Mouse (Mus musculus) myocyte (in vitro differentiated cells): ENCODE measurements around the gene Fam198a. TPM values are rescaled to one million over a fixed set of nuclear protein-coding genes. Genes with fewer than 3 reads are reported as not detected.
"Not testable (repeated sequence)": the region's sequence is repeated elsewhere in the genome, so short reads cannot be mapped to it uniquely, and the experiment has no call there.

Source experiments
- H3K27me3 ChIP-seq: one replicate; pipeline ENCODE4 v1.6.1; 2011; ENCODE audit not compliant: control insufficient read depth, insufficient read depth, insufficient read length
- H3K36me3 ChIP-seq: one replicate; pipeline ENCODE4 v1.6.1; 2011; ENCODE audit not compliant: control insufficient read depth, insufficient read depth
- H3K4me2 ChIP-seq: one replicate; pipeline ENCODE4 v1.6.1; 2011; ENCODE audit warnings: low read depth, control low read depth
- H3K4me3 ChIP-seq: one replicate; pipeline ENCODE4 v1.5.1; 2011; ENCODE audit warnings: mild to moderate bottlenecking, control low read depth, moderate library complexity
- H3K79me2 ChIP-seq: one replicate; pipeline ENCODE4 v1.6.1; 2011; ENCODE audit not compliant: control insufficient read depth, insufficient read depth
- H3ac ChIP-seq: one replicate; pipeline ENCODE4 v1.6.1; 2011; ENCODE audit not compliant: control insufficient read depth, insufficient read length
- CEBPB ChIP-seq: IDR thresholded peaks from 2 replicates; pipeline ENCODE4 v1.6.1; 2011; ENCODE audit warnings: mild to moderate bottlenecking, moderate library complexity; ENCODE audit not compliant: poor library complexity, insufficient read depth, severe bottlenecking
- E2F4 ChIP-seq: IDR thresholded peaks from one replicate; pipeline ENCODE4 v1.6.1; 2011; ENCODE audit warnings: mild to moderate bottlenecking, control low read depth, moderate library complexity; ENCODE audit not compliant: insufficient read depth
- MAX ChIP-seq: IDR thresholded peaks from one replicate; pipeline ENCODE4 v1.6.1; 2011; ENCODE audit warnings: low read depth, mild to moderate bottlenecking, control low read depth
- MYOD1 ChIP-seq, 3 experiments: IDR thresholded peaks; one replicate each; pipeline ENCODE4 v1.6.1; 2011; ENCODE audit warnings: control low read depth in 2 of 3, low read depth in 2 of 3, mild to moderate bottlenecking in 2 of 3, moderate library complexity in 1 of 3; ENCODE audit not compliant: insufficient read length in 2 of 3, control insufficient read depth in 1 of 3
- MYOG ChIP-seq, 3 experiments: IDR thresholded peaks; one replicate each; pipeline ENCODE4 v1.6.1; 2011; ENCODE audit warnings: control low read depth in 2 of 3, low read depth in 2 of 3, mild to moderate bottlenecking in 2 of 3; ENCODE audit not compliant: insufficient read length in 2 of 3, control insufficient read depth in 1 of 3, insufficient read depth in 1 of 3
- POLR2A ChIP-seq: IDR thresholded peaks from one replicate; pipeline ENCODE4 v1.6.1; 2011; ENCODE audit warnings: low read depth, mild to moderate bottlenecking, control low read depth, moderate library complexity; ENCODE audit not compliant: insufficient read length
- POLR2AphosphoS2 ChIP-seq: IDR thresholded peaks from one replicate; pipeline ENCODE4 v1.6.1; 2011; ENCODE audit warnings: low read depth, control low read depth; ENCODE audit not compliant: insufficient read length
- REST ChIP-seq: IDR thresholded peaks from one replicate; pipeline ENCODE4 v1.6.1; 2011; ENCODE audit warnings: mild to moderate bottlenecking, control low read depth, moderate library complexity; ENCODE audit not compliant: insufficient read depth, insufficient read length
- SRF ChIP-seq: IDR thresholded peaks from one replicate; pipeline ENCODE4 v1.6.1; 2011; ENCODE audit warnings: low read depth; ENCODE audit not compliant: control insufficient read depth, insufficient read length
- TCF12 ChIP-seq: IDR thresholded peaks from one replicate; pipeline ENCODE4 v1.6.1; 2011; ENCODE audit warnings: mild to moderate bottlenecking, control low read depth; ENCODE audit not compliant: poor library complexity, insufficient read depth, severe bottlenecking
- TCF3 ChIP-seq: IDR thresholded peaks from one replicate; pipeline ENCODE4 v1.6.1; 2011; ENCODE audit warnings: low read depth, control low read depth; ENCODE audit not compliant: insufficient read length
- USF1 ChIP-seq: IDR thresholded peaks from one replicate; pipeline ENCODE4 v1.6.1; 2011; ENCODE audit warnings: low read depth, mild to moderate bottlenecking, control low read depth, moderate library complexity
- polyA plus RNA-seq: library from polyadenylated mRNA; unstranded; fragments of >200 nt; fragmentation: generic; extraction: Trizol; gene quantifications from one replicate; pipeline ENCODE4 v1.2.1, GENCODE M21; 2012; ENCODE audit warnings: missing spikeins

Gene Fam198a
- polyA plus RNA-seq, 1 experiment, result 0.02 TPM

- no peak overlapping the region for H3K4me2 ChIP-seq
- no peak for TF ChIP-seq TCF12
- TF ChIP-seq POLR2AphosphoS2, result no peak
- TF ChIP-seq MAX, result no peak
- no peak for TF ChIP-seq MYOG (IDR thresholded peaks at IDR 0.05; ENCODE audit: control insufficient read depth in 1 of 3, insufficient read depth in 1 of 3, insufficient read length in 2 of 3, low read depth in 2 of 3)
- no peak for TF ChIP-seq REST
- TF ChIP-seq USF1, result no peak
- no peak for TF ChIP-seq E2F4
- TF ChIP-seq CEBPB, result no peak
- no peak for TF ChIP-seq TCF3
- no peak for TF ChIP-seq MYOD1 (IDR thresholded peaks at IDR 0.05; ENCODE audit: control insufficient read depth in 1 of 3, insufficient read length in 2 of 3, low read depth in 2 of 3)
- no peak for TF ChIP-seq POLR2A
- no peaks in the 10 kb centered on the region for H3K79me2 ChIP-seq
- H3K36me3 ChIP-seq, result no peaks in the 10 kb centered on the region
- H3ac ChIP-seq, result no peak overlapping the region
- H3K27me3 ChIP-seq, result peaks cover 9% of the 10 kb centered on the region
- H3K4me3 ChIP-seq, result no peak overlapping the region
Observed at GRCm38 (mm10) chr9:122020321-122020720, 69.5 kb downstream of the Fam198a start.

GRCm38 (mm10) chr9:122021171-122021570 lies 70.4 kb downstream of the Fam198a start:
- not testable (repeated sequence) for H3K4me2 ChIP-seq, H3K79me2 ChIP-seq, H3K36me3 ChIP-seq, H3ac ChIP-seq, H3K4me3 ChIP-seq, H3K27me3 ChIP-seq

- H3K4me3 ChIP-seq, result no peak overlapping the region
- no peaks in the 10 kb centered on the region for H3K36me3 ChIP-seq
- TF ChIP-seq USF1 (no peak), SRF (no peak), MAX (no peak), CEBPB (no peak), POLR2A (no peak), TCF12 (no peak), MYOD1 (IDR thresholded peaks at IDR 0.05; ENCODE audit: control insufficient read depth in 1 of 3, insufficient read length in 2 of 3, low read depth in 2 of 3) (no peak), POLR2AphosphoS2 (no peak), MYOG (IDR thresholded peaks at IDR 0.05; ENCODE audit: control insufficient read depth in 1 of 3, insufficient read depth in 1 of 3, insufficient read length in 2 of 3, low read depth in 2 of 3) (no peak), E2F4 (no peak), REST (no peak), TCF3 (no peak)
- H3K27me3 ChIP-seq, result peaks cover 9% of the 10 kb centered on the region
- H3K4me2 ChIP-seq, result no peak overlapping the region
- no peaks in the 10 kb centered on the region for H3K79me2 ChIP-seq
- no peak overlapping the region for H3ac ChIP-seq
Observed at GRCm38 (mm10) chr9:122021581-122021980, 70.8 kb downstream of the Fam198a start.

GRCm38 (mm10) chr9:122022776-122023175 lies 72.0 kb downstream of the Fam198a start:
- Histone ChIP-seq H3K4me3 (no peak overlapping the region), H3K79me2 (no peaks in the 10 kb centered on the region), H3K27me3 (peaks cover 5% of the 10 kb centered on the region), H3ac (no peak overlapping the region), H3K4me2 (no peak overlapping the region), H3K36me3 (no peaks in the 10 kb centered on the region)
- TF ChIP-seq SRF (no peak), POLR2AphosphoS2 (no peak), MYOG (IDR thresholded peaks at IDR 0.05; ENCODE audit: control insufficient read depth in 1 of 3, insufficient read depth in 1 of 3, insufficient read length in 2 of 3, low read depth in 2 of 3) (peak in 1 of 3 experiments; percentile 31), TCF12 (no peak), E2F4 (no peak)

- H3K27me3 ChIP-seq, result no peaks in the 10 kb centered on the region
- H3K4me3 ChIP-seq, result no peak overlapping the region
- no peak overlapping the region for H3K4me2 ChIP-seq
- no peak overlapping the region for H3ac ChIP-seq
- no peak for TF ChIP-seq POLR2A
- no peak for TF ChIP-seq SRF
- no peak for TF ChIP-seq USF1
- TF ChIP-seq TCF3, result no peak
- TF ChIP-seq TCF12, result no peak
- no peaks in the 10 kb centered on the region for H3K79me2 ChIP-seq
- H3K36me3 ChIP-seq, result no peaks in the 10 kb centered on the region
Observed at GRCm38 (mm10) chr9:122023873-122024272, 73.1 kb downstream of the Fam198a start.

- Histone ChIP-seq H3K27me3 (no peaks in the 10 kb centered on the region), H3K4me3 (no peak overlapping the region), H3K79me2 (no peaks in the 10 kb centered on the region), H3K36me3 (no peaks in the 10 kb centered on the region), H3K4me2 (no peak overlapping the region), H3ac (no peak overlapping the region)
- TF ChIP-seq POLR2AphosphoS2 (no peak), MAX (no peak), USF1 (no peak), MYOD1 (IDR thresholded peaks at IDR 0.05; ENCODE audit: control insufficient read depth in 1 of 3, insufficient read length in 2 of 3, low read depth in 2 of 3) (no peak), REST (no peak), E2F4 (no peak)
Observed at GRCm38 (mm10) chr9:122024419-122024818, 73.6 kb downstream of the Fam198a start.
